Comparison of ENCODE assay signal across 12 mouse cellular contexts in the genomic region with DNA sequence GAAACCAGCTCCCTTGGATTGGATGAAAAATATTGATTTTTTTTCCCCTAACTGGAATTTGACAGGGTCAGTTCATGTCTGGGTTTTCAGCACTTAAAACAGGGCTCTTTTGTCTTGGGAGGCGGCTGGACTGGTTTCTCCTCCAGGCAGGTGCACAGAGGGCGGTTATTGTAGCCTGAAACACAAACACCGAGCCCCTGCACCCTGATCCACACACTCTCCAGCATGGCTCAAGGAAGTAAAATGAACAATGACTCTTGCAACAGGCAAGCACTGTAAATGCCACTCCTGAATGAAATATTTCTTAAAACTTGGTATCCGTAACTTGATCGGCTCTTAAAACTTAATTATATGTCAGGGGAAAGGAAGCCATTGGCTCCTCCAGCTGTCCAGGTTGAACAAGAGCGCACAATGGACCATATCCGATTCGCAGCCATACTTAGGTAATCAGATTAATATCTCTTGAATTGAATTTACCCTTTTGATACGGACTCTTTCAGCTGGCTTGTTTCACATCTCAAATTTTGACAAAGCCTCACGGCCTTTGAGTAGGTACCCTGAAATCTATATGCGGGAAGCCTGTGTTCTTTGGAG.
DNase-seq lines count a peak whose midpoint lies in the region; ATAC-seq and TF ChIP-seq lines count a peak whose summit lies in the region.
"Had no signal": no experiment of that assay in that cellular context is flagged by ENCODE, and none has a peak within 500 bp of the region (broad histone marks: within the 10 kb centered on the region; RNA-seq: fewer than 3 reads in every experiment).

No protein-coding gene starts in this region.

- H3K4me3 ChIP-seq in gastrocnemius, adult 2 months = no peak overlapping the region
- H3K4me3 ChIP-seq in kidney, embryonic 16.5 days (ENCODE audit: low read length) = no peak overlapping the region
- no peak overlapping the region for H3K4me3 ChIP-seq in embryonic facial prominence, embryonic 14.5 days (ENCODE audit: low read depth, low read length)
- H3K4me3 ChIP-seq in limb, embryonic 15.5 days = no peak overlapping the region
- H3K4me3 ChIP-seq: erythroblast, embryonic 14.5 days; midbrain, embryonic 12.5 days had no signal

- H3K27ac ChIP-seq in gastrocnemius, adult 2 months = peak overlapping the region; percentile 79
- peak overlapping the region; percentile 84 for H3K27ac ChIP-seq in kidney, embryonic 16.5 days (ENCODE audit: low read length)
- peak overlapping the region; percentile 84 for H3K27ac ChIP-seq in embryonic facial prominence, embryonic 14.5 days (replicated peaks; ENCODE audit: low read depth, low read length)
- H3K27ac ChIP-seq in limb, embryonic 15.5 days = peak overlapping the region; percentile 87
- H3K27ac ChIP-seq: midbrain, embryonic 12.5 days had no signal

- H3K4me1 ChIP-seq in kidney, embryonic 16.5 days (ENCODE audit: insufficient read depth, low read length) = peaks cover 36% of the 10 kb centered on the region
- peaks cover 40% of the 10 kb centered on the region for H3K4me1 ChIP-seq in embryonic facial prominence, embryonic 14.5 days (ENCODE audit: control insufficient read depth, insufficient read depth, low read length)
- H3K4me1 ChIP-seq in limb, embryonic 15.5 days = peaks cover 42% of the 10 kb centered on the region

- intact Hi-C loops in gastrocnemius, adult 2 months (cut with DNase I) = no loop called here
- intact Hi-C loops in gastrocnemius, postnatal 36 days (cut with DNase I) = no loop called here

- peak overlapping the region; percentile 22 for H3K4me2 ChIP-seq in kidney, embryonic 16.5 days (replicated peaks; ENCODE audit: low read depth, low read length)
- H3K4me2 ChIP-seq in embryonic facial prominence, embryonic 14.5 days (ENCODE audit: low read depth, low read length) = peak overlapping the region; percentile 32
- peak overlapping the region; percentile 24 for H3K4me2 ChIP-seq in limb, embryonic 15.5 days
- H3K4me2 ChIP-seq: midbrain, embryonic 12.5 days had no signal

- 22% methylated on average over 11 of the region's 11 CpGs for WGBS in kidney, embryonic 16.5 days
- WGBS in embryonic facial prominence, embryonic 14.5 days = 40% methylated on average over 11 of the region's 11 CpGs
- WGBS in limb, embryonic 15.5 days = 26% methylated on average over 11 of the region's 11 CpGs

- no peaks in the 10 kb centered on the region for H3K36me3 ChIP-seq in kidney, embryonic 16.5 days (ENCODE audit: insufficient read depth, low read length)
- H3K36me3 ChIP-seq in embryonic facial prominence, embryonic 14.5 days (ENCODE audit: control insufficient read depth, insufficient read depth, low read length) = no peaks in the 10 kb centered on the region
- no peaks in the 10 kb centered on the region for H3K36me3 ChIP-seq in limb, embryonic 15.5 days
- H3K36me3 ChIP-seq: midbrain, embryonic 12.5 days had no signal

- no peaks in the 10 kb centered on the region for H3K27me3 ChIP-seq in kidney, embryonic 16.5 days (ENCODE audit: insufficient read depth, low read length)
- no peaks in the 10 kb centered on the region for H3K27me3 ChIP-seq in embryonic facial prominence, embryonic 14.5 days (replicated peaks; ENCODE audit: control insufficient read depth, insufficient read depth, low read length)
- no peaks in the 10 kb centered on the region for H3K27me3 ChIP-seq in limb, embryonic 15.5 days
- H3K27me3 ChIP-seq: midbrain, embryonic 12.5 days had no signal

- H3K9ac ChIP-seq in kidney, embryonic 16.5 days (replicated peaks; ENCODE audit: low read length) = no peak overlapping the region
- no peak overlapping the region for H3K9ac ChIP-seq in embryonic facial prominence, embryonic 14.5 days (ENCODE audit: low read depth, low read length)
- no peak overlapping the region for H3K9ac ChIP-seq in limb, embryonic 15.5 days
- H3K9ac ChIP-seq: midbrain, embryonic 12.5 days had no signal

- peak; percentile 73 for ATAC-seq in kidney, embryonic 16.5 days (ENCODE audit: low FRiP score, low TSS enrichment)
- ATAC-seq in embryonic facial prominence, embryonic 14.5 days (ENCODE audit: low read depth) = peak; percentile 89
- ATAC-seq in limb, embryonic 15.5 days (ENCODE audit: insufficient number of reproducible peaks, low FRiP score, low TSS enrichment, low read depth) = peak; percentile 62; the same call in 1 of the 2 replicates

- TF ChIP-seq CTCF in gastrocnemius, adult 2 months (IDR thresholded peaks at IDR 0.05) = no peak

- H3K9me3 ChIP-seq in kidney, embryonic 16.5 days (ENCODE audit: low read length) = no peaks in the 10 kb centered on the region
- H3K9me3 ChIP-seq in embryonic facial prominence, embryonic 14.5 days (ENCODE audit: control insufficient read depth, low read length) = no peaks in the 10 kb centered on the region
- H3K9me3 ChIP-seq in limb, embryonic 15.5 days = no peaks in the 10 kb centered on the region
- H3K9me3 ChIP-seq: G1E; midbrain, embryonic 12.5 days had no signal

- DNase-seq in gastrocnemius, adult 2 months = no peak
- DNase-seq in gastrocnemius, postnatal 36 days = no peak
- no peak for DNase-seq in kidney, postnatal 4 days
- DNase-seq in embryonic facial prominence, embryonic 14.5 days (ENCODE audit: low spot score) = peak; percentile 90
- DNase-seq in spleen, postnatal 14 days (ENCODE audit: low spot score in 2 of 2) = no peak
- no peak for DNase-seq in retina, postnatal 1 day
- DNase-seq: cerebellum, adult 11-12 months had no signal
